Mouse (Mus musculus) CH12.LX (cell line): ENCODE measurements around the gene Cela1.

Source experiments
- JUND ChIP-seq: conservative IDR thresholded peaks from 2 replicates; pipeline ENCODE4 v1.6.1; 2011; ENCODE audit warnings: low read depth, low read length, improper control_type of control experiment
- NELFE ChIP-seq: IDR thresholded peaks from 2 replicates; pipeline ENCODE4 v1.6.1; 2011; ENCODE audit warnings: low read depth, low read length, improper control_type of control experiment
- POLR2A ChIP-seq: IDR thresholded peaks from 2 replicates; pipeline ENCODE4 v1.6.1; 2011; ENCODE audit warnings: low read depth, mild to moderate bottlenecking, improper control_type of control experiment, low read length
- RAD21 ChIP-seq: IDR thresholded peaks from 2 replicates; pipeline ENCODE4 v1.6.1; 2011; ENCODE audit warnings: low read depth, mild to moderate bottlenecking, low read length, improper control_type of control experiment, moderate library complexity
- USF1 ChIP-seq: IDR thresholded peaks from 2 replicates; pipeline ENCODE4 v1.6.1; 2014; ENCODE audit warnings: low read depth, mild to moderate bottlenecking, inconsistent platforms, low read length, improper control_type of control experiment

DNA sequence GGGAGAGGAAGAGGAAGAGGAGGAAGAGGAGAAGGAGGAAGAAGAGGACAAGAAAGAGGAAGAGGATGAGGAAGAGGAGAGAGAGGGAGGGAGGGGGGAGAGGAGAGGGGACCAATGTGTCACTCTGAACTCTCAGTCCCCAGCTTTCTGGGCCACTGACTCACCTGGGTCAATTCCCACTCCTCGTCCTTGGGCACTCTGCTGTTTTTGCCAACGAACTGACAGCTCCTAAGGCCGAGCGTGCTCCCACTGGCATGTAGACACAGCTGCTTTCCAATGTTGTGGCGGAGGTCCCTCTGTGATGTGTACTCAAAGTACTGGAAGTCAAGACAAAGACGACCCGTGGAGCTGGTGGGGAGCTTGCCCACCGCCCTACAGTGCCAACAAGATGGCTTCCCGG is 6.7 kb upstream of the Cela1 start:
- TF ChIP-seq POLR2A (no peak), NELFE (no peak), JUND (no peak), USF1 (no peak), RAD21 (no peak)
